Mouse (Mus musculus): ENCODE data around the gene Myo19. TPM values are rescaled to one million over a fixed set of nuclear protein-coding genes. Genes with fewer than 3 reads are reported as not detected.

Myo19 gene
- 1 to 10 TPM; 1.7 to 2.9 TPM for polyA plus RNA-seq (2017; shearing (Covaris generic))

DNA sequence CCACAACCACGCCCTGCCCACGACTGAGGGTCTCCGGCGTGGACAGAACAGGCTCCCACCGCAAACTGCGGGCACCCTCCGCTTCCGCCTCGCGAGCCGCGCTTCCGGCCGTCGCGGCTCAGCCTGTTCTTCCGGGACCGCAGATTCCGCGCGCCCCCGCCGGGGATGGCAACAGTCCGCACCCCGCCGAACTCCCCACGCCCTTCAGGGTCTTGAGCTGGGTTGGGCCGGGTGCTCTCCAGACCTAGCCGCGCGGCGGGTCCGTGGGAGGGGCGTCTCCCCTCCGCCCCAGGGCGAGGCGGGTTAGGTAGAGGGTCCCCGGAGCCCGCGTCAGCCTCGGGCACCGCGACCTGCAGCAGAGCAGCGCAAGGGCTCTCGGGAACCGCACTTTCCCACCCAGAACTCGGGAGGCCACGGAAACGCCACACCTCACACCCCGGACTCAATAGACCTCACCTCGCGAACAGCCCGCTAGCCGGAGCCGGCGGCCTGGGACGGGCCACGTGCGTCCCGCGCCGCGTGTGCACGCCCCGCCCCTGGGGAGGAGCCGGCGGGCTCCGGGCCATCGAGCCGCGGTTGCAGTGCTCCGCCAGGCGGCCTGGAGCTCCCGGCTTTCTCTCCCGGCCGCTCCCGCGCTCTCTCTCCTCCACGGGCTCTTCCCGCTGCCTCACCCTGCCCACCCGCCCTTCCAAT lies at the start of gene Myo19, which contains the start of gene Pigw:
Gene Myo19, plus strand, starts transcription at position 377 of the 693 bp plus-strand sequence.
Gene Pigw, minus strand, starts transcription at position 514 of the 693 bp plus-strand sequence.

GRCm38 (mm10) chr11:84870337-84871043 lies 9.5 kb upstream of the Myo19 start, which contains the start of gene Ggnbp2:
Ggnbp2 (minus strand) TSS chr11:84870817.

DNA sequence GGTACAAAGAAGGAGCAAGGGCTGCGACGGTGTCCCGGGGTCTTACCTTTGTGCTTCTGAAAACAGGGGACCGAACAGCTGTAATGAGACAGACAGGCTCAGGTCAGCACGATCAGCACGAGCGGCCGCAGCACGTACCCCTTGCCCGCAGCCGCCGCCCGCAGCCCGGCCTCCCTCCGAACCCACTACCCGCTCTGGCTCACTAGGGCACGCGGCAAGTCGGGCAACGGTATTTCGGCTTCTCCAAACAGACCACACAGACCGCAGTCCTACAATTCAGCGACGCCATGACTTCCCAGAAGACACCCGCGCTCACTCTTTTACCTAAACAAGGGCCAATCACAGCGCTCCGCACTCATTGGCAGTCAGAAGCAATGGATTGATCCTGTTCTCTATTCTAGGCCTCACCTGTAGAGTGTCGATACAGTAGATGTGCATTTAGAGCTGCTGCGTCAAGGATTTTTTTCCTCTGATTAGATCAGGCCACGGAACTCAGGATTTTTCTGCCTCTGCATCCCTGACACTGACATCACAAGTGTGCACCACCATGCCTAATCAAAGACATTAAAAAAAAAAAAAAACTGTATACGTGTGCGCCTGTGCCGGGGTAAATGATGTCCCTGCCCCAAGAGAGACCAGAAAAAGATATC lies 36.2 kb downstream of the Myo19 start, which contains the start of gene Znhit3:
Gene Znhit3, minus strand, starts transcription at position 314 of the 650 bp plus-strand sequence.

GRCm38 (mm10) chr11:84957591-84958270 lies 77.8 kb downstream of the Myo19 start, which contains the start of gene Car4:
Car4 (plus strand) TSS chr11:84957786.

Other genes starting within 250 kb of the Myo19 start
- 10 to 100 TPM; 11.8 to 19.5 TPM for gene Mrm1, start 60.6 kb upstream of the Myo19 start, polyA plus RNA-seq (2017; shearing (Covaris generic))
- 10 to 100 TPM; 20.8 to 23.2 TPM for gene Dhrs11, start 51.2 kb upstream of the Myo19 start, polyA plus RNA-seq (2017; shearing (Covaris generic))
- 100 to 1,000 TPM; 168 to 171 TPM for gene Ggnbp2, start 9.3 kb upstream of the Myo19 start, polyA plus RNA-seq (2017; shearing (Covaris generic))
- gene Pigw, start 137 bp downstream of the Myo19 start, polyA plus RNA-seq (2017; shearing (Covaris generic)): 1 to 10 TPM; 4.8 to 7.2 TPM
- 10 to 100 TPM; 21.1 to 30.8 TPM for gene Znhit3, start 36.2 kb downstream of the Myo19 start, polyA plus RNA-seq (2017; shearing (Covaris generic))
- gene Car4, start 77.6 kb downstream of the Myo19 start, polyA plus RNA-seq (2017; shearing (Covaris generic)): not detected